Mouse (Mus musculus): Measurements from ENCODE around the gene Orc1. TPM values are rescaled to one million over a fixed set of nuclear protein-coding genes. Genes with fewer than 3 reads are reported as not detected.

Gene Orc1
- 3.4 and 4.1 TPM in 2 replicates for polyA plus RNA-seq (2012; rRNA removed)

GRCm38 (mm10) chr4:108578840-108579742 is at the start of gene Orc1, which contains the start of gene Prpf38a:
Orc1 (plus strand) TSS chr4:108579423.
Prpf38a (minus strand) TSS chr4:108579336.
- TF ChIP-seq POLR2A (IDR thresholded peaks at IDR 0.05; ENCODE audit: control insufficient read depth, low read depth, low read length): peak; percentile 64; the same call in 1 of the 2 replicates
- no peak for TF ChIP-seq CTCF (IDR thresholded peaks at IDR 0.05; ENCODE audit: control insufficient read depth, insufficient read depth, insufficient replicate concordance, low read depth, low read length)
- peaks cover 2% of the 10 kb centered on the region; the same call in 1 of the 2 replicates for H3K4me1 ChIP-seq (ENCODE audit: control insufficient read depth, insufficient read depth, low read length)
- H3K36me3 ChIP-seq (ENCODE audit: control insufficient read depth, insufficient read depth, low read length): no peaks in the 10 kb centered on the region; the same call in 1 of the 2 replicates
- H3K27ac ChIP-seq (ENCODE audit: control insufficient read depth, insufficient read depth, low read depth, low read length): peak within 1 kb of the TSS; percentile 69
- no peaks in the 10 kb centered on the region for H3K27me3 ChIP-seq (ENCODE audit: control insufficient read depth, insufficient read depth, low read length)
- H3K4me3 ChIP-seq (ENCODE audit: control insufficient read depth, low read depth, low read length): peak within 1 kb of the TSS; percentile 98

GRCm38 (mm10) chr4:108539701-108540100 is 39.5 kb upstream of the Orc1 start:
- Histone ChIP-seq H3K36me3 (ENCODE audit: control insufficient read depth, insufficient read depth, low read length) (peaks cover 2% of the 10 kb centered on the region; the same call in 1 of the 2 replicates), H3K4me3 (ENCODE audit: control insufficient read depth, low read depth, low read length) (no peak overlapping the region), H3K4me1 (ENCODE audit: control insufficient read depth, insufficient read depth, low read length) (no peaks in the 10 kb centered on the region), H3K27me3 (ENCODE audit: control insufficient read depth, insufficient read depth, low read length) (no peaks in the 10 kb centered on the region), H3K27ac (ENCODE audit: control insufficient read depth, insufficient read depth, low read depth, low read length) (no peak overlapping the region)
- TF ChIP-seq CTCF (IDR thresholded peaks at IDR 0.05; ENCODE audit: control insufficient read depth, insufficient read depth, insufficient replicate concordance, low read depth, low read length): no peak
- no peak for TF ChIP-seq POLR2A (IDR thresholded peaks at IDR 0.05; ENCODE audit: control insufficient read depth, low read depth, low read length)

- Histone ChIP-seq H3K27me3 (ENCODE audit: control insufficient read depth, insufficient read depth, low read length) (no peaks in the 10 kb centered on the region), H3K4me1 (ENCODE audit: control insufficient read depth, insufficient read depth, low read length) (no peaks in the 10 kb centered on the region), H3K36me3 (ENCODE audit: control insufficient read depth, insufficient read depth, low read length) (no peaks in the 10 kb centered on the region; the same call in 1 of the 2 replicates), H3K27ac (ENCODE audit: control insufficient read depth, insufficient read depth, low read depth, low read length) (no peak overlapping the region), H3K4me3 (ENCODE audit: control insufficient read depth, low read depth, low read length) (no peak overlapping the region)
- TF ChIP-seq POLR2A (IDR thresholded peaks at IDR 0.05; ENCODE audit: control insufficient read depth, low read depth, low read length): no peak
- no peak for TF ChIP-seq CTCF (IDR thresholded peaks at IDR 0.05; ENCODE audit: control insufficient read depth, insufficient read depth, insufficient replicate concordance, low read depth, low read length)
Measured at GRCm38 (mm10) chr4:108565026-108565425, 14.2 kb upstream of the Orc1 start.

GRCm38 (mm10) chr4:108572644-108573043 is 6.6 kb upstream of the Orc1 start:
- H3K4me3 ChIP-seq (ENCODE audit: control insufficient read depth, low read depth, low read length): no peak overlapping the region
- TF ChIP-seq CTCF (IDR thresholded peaks at IDR 0.05; ENCODE audit: control insufficient read depth, insufficient read depth, insufficient replicate concordance, low read depth, low read length) (no peak), POLR2A (IDR thresholded peaks at IDR 0.05; ENCODE audit: control insufficient read depth, low read depth, low read length) (no peak)
- no peaks in the 10 kb centered on the region for H3K4me1 ChIP-seq (ENCODE audit: control insufficient read depth, insufficient read depth, low read length)
- H3K36me3 ChIP-seq (ENCODE audit: control insufficient read depth, insufficient read depth, low read length): no peaks in the 10 kb centered on the region; the same call in 1 of the 2 replicates
- no peak overlapping the region for H3K27ac ChIP-seq (ENCODE audit: control insufficient read depth, insufficient read depth, low read depth, low read length)
- no peaks in the 10 kb centered on the region for H3K27me3 ChIP-seq (ENCODE audit: control insufficient read depth, insufficient read depth, low read length)

- Histone ChIP-seq H3K4me1 (ENCODE audit: control insufficient read depth, insufficient read depth, low read length) (peaks cover 2% of the 10 kb centered on the region; the same call in 1 of the 2 replicates), H3K27ac (ENCODE audit: control insufficient read depth, insufficient read depth, low read depth, low read length) (peak overlapping the region; percentile 58), H3K36me3 (ENCODE audit: control insufficient read depth, insufficient read depth, low read length) (no peaks in the 10 kb centered on the region; the same call in 1 of the 2 replicates), H3K27me3 (ENCODE audit: control insufficient read depth, insufficient read depth, low read length) (no peaks in the 10 kb centered on the region), H3K4me3 (ENCODE audit: control insufficient read depth, low read depth, low read length) (peak overlapping the region; percentile 98)
- TF ChIP-seq POLR2A (IDR thresholded peaks at IDR 0.05; ENCODE audit: control insufficient read depth, low read depth, low read length) (no peak), CTCF (IDR thresholded peaks at IDR 0.05; ENCODE audit: control insufficient read depth, insufficient read depth, insufficient replicate concordance, low read depth, low read length) (no peak)
Measured at GRCm38 (mm10) chr4:108579743-108580411, 654 bp downstream of the Orc1 start.

GRCm38 (mm10) chr4:108593376-108593775 is 14.2 kb downstream of the Orc1 start:
- H3K27ac ChIP-seq (ENCODE audit: control insufficient read depth, insufficient read depth, low read depth, low read length): no peak overlapping the region
- no peaks in the 10 kb centered on the region for H3K4me1 ChIP-seq (ENCODE audit: control insufficient read depth, insufficient read depth, low read length)
- H3K36me3 ChIP-seq (ENCODE audit: control insufficient read depth, insufficient read depth, low read length): no peaks in the 10 kb centered on the region
- no peak overlapping the region for H3K4me3 ChIP-seq (ENCODE audit: control insufficient read depth, low read depth, low read length)
- H3K27me3 ChIP-seq (ENCODE audit: control insufficient read depth, insufficient read depth, low read length): no peaks in the 10 kb centered on the region
- TF ChIP-seq POLR2A (IDR thresholded peaks at IDR 0.05; ENCODE audit: control insufficient read depth, low read depth, low read length) (no peak), CTCF (IDR thresholded peaks at IDR 0.05; ENCODE audit: control insufficient read depth, insufficient read depth, insufficient replicate concordance, low read depth, low read length) (no peak)

- TF ChIP-seq POLR2A (IDR thresholded peaks at IDR 0.05; ENCODE audit: control insufficient read depth, low read depth, low read length): no peak
- no peak for TF ChIP-seq CTCF (IDR thresholded peaks at IDR 0.05; ENCODE audit: control insufficient read depth, insufficient read depth, insufficient replicate concordance, low read depth, low read length)
- no peaks in the 10 kb centered on the region for H3K27me3 ChIP-seq (ENCODE audit: control insufficient read depth, insufficient read depth, low read length)
- no peaks in the 10 kb centered on the region for H3K36me3 ChIP-seq (ENCODE audit: control insufficient read depth, insufficient read depth, low read length)
Measured at GRCm38 (mm10) chr4:108595785-108596184, 16.6 kb downstream of the Orc1 start.

More at GRCm38 (mm10) chr4:108595785-108596184, 16.6 kb downstream of the Orc1 start:
- Histone ChIP-seq H3K4me1 (ENCODE audit: control insufficient read depth, insufficient read depth, low read length) (no peaks in the 10 kb centered on the region), H3K4me3 (ENCODE audit: control insufficient read depth, low read depth, low read length) (no peak overlapping the region), H3K27ac (ENCODE audit: control insufficient read depth, insufficient read depth, low read depth, low read length) (no peak overlapping the region)

Measured in testis, adult 2 months (tissue).